Mouse (Mus musculus) left cerebral cortex, adult 8-10 months (tissue): Measurements from ENCODE around the gene Gramd4. TPM values are rescaled to one million over a fixed set of nuclear protein-coding genes. Genes with fewer than 3 reads are reported as not detected.
A peak's percentile ranks its signal among the peaks of the same experiment; 100 is the strongest.

Experiments
- DNase-seq, 2 experiments: peaks; one replicate each; pipeline ENCODE4 v3.0.0; 2022; ENCODE audit warnings: low spot score in 2 of 2
- total RNA-seq, 4 experiments: library from RNA; stranded (reverse); gene quantifications; 2 replicates each; pipeline ENCODE4 v1.2.4; 2022

Gene Gramd4
- total RNA-seq, 4 experiments from 2014 or later = 31.1 to 39.9 (median 34.5) TPM

GRCm38 (mm10) chr15:86069011-86069791 is 11.7 kb downstream of the Gramd4 start:
- DNase-seq = no peak

GRCm38 (mm10) chr15:86070368-86070767 is 12.9 kb downstream of the Gramd4 start:
- no peak for DNase-seq

GRCm38 (mm10) chr15:86071166-86071565 is 13.7 kb downstream of the Gramd4 start:
- no peak for DNase-seq

- DNase-seq = no peak
These were observed 16.9 kb downstream of the Gramd4 start for GRCm38 (mm10) chr15:86074171-86074937.

- no peak for DNase-seq
These were observed 18.0 kb downstream of the Gramd4 start for GRCm38 (mm10) chr15:86075305-86076047.

DNA sequence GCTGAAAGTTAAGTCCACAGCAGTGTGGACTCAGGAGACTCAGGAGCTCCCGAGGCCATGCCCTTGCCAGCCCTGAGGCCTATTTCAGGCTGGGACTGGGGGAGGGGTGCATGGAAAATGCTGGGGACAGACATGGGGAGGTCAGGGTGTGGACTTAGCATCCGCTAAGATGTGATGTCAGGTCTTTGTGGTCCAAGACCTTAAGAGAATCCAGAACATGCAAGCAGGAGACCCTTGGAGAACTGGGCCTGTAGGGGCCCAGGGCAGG is 18.5 kb downstream of the Gramd4 start:
- DNase-seq = no peak

GRCm38 (mm10) chr15:86076378-86076777 is 18.9 kb downstream of the Gramd4 start:
- DNase-seq = no peak

DNA sequence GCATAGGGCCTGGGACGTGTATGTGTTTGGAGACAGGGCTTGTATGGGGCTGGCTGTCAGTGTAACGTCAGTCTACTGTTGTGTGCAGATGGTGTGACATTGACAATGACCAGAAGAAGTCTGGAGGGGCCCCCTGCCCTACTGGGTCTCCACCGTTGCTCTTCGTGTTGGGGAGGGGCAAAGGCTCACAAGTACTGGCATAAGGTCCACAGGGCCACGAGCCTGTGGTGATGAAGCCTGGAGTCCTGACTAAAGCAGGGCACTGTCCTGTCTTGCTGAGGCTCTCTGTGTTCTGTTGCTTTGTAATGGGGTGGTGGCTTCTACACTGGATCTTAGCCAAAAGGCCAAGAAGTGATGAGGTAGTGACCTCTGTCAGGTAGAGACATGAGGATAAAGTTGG is 20.4 kb downstream of the Gramd4 start:
- no peak for DNase-seq

- no peak for DNase-seq
These were observed 21.2 kb downstream of the Gramd4 start for GRCm38 (mm10) chr15:86078481-86079216.

GRCm38 (mm10) chr15:86079467-86079866 is 22.0 kb downstream of the Gramd4 start:
- no peak for DNase-seq

DNA sequence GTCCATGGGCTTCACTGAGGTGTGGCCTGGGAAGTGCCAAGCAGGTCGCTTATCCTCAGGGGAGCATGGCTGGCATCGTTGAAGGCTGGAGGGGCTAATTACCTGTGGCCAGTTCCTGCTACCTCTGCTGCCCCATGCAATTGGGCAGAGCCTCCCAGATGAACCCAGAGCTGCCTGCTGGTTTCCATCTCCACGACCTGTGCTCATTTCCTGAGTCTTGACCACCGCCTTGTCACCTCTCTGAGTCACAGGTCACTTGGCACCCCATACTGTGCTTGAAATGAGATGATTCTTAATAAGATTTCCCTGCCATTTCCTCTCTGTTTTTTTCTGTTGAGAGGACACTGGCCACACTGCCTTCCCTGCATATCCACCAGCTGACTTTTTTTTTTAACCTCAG is 22.4 kb downstream of the Gramd4 start:
- no peak for DNase-seq

GRCm38 (mm10) chr15:86080408-86080807 is 22.9 kb downstream of the Gramd4 start:
- DNase-seq = no peak

- no peak for DNase-seq
These were observed 24.2 kb downstream of the Gramd4 start for GRCm38 (mm10) chr15:86081654-86082053.

GRCm38 (mm10) chr15:86082551-86082961 is 25.1 kb downstream of the Gramd4 start:
- peak in 1 of 2 experiments; percentile 47 for DNase-seq

GRCm38 (mm10) chr15:86083261-86083741 is 25.8 kb downstream of the Gramd4 start:
- DNase-seq = no peak

DNA sequence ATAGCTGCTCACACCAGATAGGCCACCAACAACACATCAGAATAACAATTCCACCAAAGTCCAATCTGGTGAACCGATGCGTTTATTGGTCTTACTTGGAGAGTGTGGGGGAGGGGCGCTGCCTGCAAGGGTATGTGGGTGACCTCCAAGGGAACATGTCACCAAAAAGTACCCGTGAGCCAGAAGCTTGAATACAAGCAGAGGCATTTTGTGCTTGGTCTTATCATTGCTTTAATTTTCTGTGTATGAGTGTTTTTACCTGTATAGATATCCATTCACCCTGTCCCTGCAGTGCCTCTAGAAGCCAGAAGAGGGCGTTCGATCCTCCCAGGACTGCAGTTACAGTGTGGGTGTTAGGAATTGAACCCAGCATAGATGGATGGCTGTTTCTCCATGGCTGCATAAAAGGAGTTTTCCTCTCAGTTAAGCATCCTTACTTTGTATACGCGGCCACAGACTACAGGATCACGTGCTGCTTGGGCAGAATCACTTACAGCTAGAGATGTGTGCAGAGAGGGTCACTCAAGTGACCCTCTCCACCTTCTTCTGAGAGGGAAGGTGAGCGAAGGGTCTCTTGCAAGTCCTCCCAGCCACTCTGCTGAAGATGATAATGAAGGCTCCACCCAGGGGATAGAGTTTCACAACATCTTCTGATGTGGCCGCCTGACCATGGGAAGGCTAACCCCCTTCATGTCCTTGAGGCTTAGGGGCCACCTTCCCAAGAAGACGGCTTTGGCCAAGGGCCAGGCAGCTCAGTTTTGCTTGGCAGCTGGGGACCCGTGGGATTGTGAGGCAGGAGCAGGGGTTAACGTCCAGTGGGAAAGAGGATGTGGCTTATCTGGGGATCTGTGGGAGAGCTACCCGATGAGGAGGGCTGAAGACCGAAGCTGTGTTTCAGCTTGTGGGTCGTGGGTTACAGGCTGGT is 28.1 kb downstream of the Gramd4 start:
- DNase-seq = no peak

- DNase-seq = peak in 1 of 2 experiments; percentile 73
These were observed 28.8 kb downstream of the Gramd4 start for GRCm38 (mm10) chr15:86086291-86086706.

DNA sequence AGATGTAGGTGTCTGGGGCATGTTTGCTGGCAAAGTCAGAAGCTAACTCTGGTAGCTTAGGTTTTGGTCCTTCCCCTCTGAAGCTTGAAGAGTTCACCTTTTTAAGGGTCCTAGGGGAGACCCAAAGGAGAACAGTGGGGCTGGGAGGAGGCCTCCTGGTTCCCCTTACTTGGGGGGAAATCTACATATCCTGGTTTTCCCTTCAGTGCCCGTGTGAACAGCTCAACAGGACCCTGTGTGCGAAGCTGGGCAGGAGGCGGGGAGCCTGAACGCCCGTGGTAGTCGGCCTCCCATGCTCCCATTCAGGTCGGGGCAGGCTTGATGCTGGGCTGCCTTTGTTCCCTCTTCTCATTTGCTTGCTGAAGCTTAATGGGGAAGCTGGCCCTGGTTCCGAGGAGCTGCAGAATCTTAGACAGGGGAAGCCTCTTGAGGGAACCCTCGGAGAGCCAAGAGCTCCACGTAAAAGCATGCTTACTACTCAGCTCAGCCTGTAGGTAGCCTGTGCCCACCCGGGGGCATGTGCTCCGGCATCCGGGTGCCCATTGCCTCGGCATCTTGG is 30.2 kb downstream of the Gramd4 start:
- peak in 1 of 2 experiments; percentile 46 for DNase-seq

DNA sequence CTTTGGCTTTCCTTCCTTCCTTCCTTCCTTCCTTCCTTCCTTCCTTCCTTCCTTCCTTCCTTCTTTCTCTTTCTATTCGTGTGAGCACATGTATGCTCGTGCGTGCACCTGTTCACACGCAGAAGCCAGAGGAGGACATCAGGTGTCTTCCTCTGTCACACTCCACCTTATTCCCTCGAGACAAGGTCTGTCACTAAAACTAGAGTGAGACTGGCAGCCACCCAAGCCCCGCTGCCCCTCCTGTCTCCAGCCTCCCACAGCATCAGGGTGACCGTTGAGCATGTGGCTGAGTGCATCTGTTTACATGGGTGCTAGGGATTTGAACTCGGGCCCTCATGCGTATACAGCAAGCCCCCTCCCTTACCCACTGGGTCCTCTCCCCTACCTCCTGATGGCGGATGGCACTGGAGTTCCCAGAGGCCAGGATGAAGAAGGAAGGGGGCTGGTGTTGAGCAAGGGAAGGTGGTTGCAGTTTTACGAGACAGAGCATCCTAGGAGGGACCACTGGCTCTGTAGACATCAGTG is 30.8 kb downstream of the Gramd4 start:
- DNase-seq = no peak
